Mouse (Mus musculus) adrenal gland, adult 8-10 months (tissue): ENCODE results near the gene Tnn. TPM values are rescaled to one million over a fixed set of nuclear protein-coding genes. Genes with fewer than 3 reads are reported as not detected.
A peak's percentile ranks its signal among the peaks of the same experiment; 100 is the strongest.

Experiments
- DNase-seq: peaks from one replicate; pipeline ENCODE4 v3.0.0; 2022
- total RNA-seq, 4 experiments: library from RNA; stranded (reverse); gene quantifications; 2 replicates each; pipeline ENCODE4 v1.2.4; 2022

Gene Tnn
- under 1 TPM; 0.24 to 0.46 (median 0.29) TPM for total RNA-seq

DNA sequence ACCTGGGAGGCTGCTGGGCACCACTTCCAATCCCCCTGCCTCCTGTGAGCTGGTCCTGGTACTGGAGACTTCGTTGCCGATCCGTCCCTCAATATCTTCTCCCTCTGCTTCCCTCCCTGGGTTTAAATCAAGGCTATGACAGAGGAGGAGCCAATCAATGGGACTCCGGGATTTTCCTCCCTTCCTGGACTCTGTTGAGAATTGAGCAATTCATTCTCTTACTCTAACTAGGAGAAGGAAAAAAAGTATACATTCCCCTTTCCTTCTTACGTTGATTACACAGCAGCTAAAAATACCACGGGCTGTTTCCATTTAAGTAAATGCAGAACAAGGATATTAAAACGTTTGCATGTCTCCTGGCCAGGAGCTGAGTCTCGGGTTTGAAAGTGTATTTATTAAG lies at the start of gene Tnn:
TSS of gene Tnn (minus strand) at position 101 of the 400 bp plus-strand sequence.
- DNase-seq, result no peak

DNA sequence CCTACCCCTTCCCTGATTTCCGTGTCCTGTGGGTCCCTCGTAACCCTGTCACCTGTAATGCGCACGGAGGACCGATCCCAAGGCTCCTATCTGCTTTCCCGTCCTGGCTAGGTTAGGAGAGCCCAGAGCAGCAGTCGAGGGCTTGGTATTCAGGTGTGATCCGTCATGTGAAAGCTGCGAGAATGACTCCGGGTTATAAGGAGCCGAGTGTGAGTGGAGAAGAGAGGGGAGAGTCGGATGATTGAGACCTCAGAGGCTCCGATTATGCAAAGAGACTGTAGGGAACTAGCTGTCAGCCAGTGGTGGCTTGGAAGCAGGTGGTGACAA lies 41.9 kb upstream of the Tnn start:
- no peak for DNase-seq

DNA sequence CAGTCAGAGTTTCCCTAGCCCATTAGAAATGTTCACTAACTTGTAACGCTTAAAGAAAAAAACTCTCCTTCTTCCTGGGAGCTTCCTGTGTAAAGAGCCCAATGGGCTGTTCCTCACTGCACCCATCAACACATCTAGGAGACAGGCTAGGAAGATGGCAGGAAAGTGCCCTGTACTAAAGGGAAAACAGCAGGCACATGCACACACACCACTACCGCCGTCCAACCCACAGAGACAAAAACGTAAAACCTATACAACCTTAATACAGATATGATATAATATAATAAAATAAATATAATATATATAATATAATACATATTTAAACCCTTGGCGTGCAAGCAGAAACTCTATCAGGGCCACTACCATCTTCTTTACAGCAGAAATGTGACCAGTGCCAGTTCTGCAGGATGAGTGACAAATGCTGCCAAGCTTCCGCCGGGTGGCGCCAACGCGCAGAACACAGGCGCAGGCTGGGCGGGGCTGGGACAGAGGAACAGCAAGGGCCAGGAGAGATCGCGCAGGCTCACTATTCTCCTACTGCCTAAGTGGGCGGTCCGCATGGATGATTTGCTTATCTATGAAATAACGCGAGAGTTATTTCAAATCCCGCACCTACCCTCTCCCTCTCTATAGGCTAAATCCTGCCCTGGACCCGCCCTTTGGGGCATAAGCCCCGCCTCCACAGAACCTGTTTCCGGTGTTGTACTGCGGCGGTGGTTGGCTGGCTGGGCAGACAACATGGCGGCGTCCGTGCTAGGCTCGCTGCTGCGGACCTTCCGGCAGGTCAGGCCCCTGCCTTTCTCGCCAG lies 41.4 kb upstream of the Tnn start, which contains the start of gene Mrps14:
TSS of gene Mrps14 (plus strand) at position 687 of the 808 bp plus-strand sequence.
- DNase-seq, result peak; percentile 98

DNA sequence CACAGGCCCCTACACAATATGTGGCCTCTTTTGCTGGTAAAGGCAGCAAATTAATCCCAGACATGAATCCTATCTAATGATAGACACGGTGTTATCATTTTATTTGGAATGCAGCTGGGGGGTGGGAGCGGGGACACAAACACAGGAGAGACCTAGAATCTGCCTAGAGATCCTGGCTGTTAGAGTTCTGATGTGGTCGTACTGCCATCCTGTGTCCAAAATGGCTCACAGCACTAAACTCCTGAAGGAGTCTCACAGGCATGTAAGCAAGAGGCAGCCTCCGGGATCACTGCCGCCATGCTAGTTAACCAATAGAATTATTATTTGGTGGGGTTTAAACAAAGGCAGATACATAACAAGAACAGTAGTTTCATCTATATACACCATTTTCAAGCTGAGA lies 31.1 kb upstream of the Tnn start:
- no peak for DNase-seq

DNA sequence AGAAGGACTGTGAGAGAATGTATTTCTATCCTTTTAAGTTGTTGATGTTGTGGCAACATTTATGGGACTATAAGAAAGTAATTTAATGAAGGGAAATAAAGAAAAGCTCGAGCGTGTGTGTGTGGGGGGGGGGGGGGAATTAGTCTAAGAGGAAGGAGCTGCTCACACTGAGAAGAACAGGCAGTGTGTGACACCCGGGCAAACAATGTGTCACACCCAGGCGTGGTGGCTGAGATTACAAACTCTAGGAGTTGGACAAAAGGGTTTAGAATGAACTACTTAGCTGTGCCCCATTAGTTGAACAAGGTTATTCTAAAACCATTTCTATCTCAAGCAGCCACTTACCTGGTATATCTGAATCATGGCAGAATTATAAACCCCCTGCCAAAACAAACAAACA lies 27.8 kb upstream of the Tnn start:
- no peak for DNase-seq

DNA sequence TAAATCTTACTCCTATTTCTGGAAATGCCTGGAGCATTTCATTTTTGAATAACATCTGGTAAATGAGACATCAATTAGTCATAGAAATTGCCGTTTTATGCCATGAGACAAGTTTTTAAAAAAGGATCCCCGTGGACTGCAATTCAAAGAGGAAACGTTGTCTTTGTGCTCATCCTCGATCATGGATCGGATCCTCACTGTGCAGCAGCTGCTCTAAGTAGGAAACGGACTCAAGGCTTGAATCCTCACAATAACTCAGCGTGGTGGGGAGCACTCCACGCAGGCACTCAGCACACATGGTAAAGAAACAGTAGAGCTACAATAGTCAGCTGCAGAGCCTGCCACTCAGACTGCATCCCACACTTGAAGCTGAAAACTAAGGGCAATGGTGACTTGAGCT lies 23.5 kb upstream of the Tnn start:
- DNase-seq, result no peak

DNA sequence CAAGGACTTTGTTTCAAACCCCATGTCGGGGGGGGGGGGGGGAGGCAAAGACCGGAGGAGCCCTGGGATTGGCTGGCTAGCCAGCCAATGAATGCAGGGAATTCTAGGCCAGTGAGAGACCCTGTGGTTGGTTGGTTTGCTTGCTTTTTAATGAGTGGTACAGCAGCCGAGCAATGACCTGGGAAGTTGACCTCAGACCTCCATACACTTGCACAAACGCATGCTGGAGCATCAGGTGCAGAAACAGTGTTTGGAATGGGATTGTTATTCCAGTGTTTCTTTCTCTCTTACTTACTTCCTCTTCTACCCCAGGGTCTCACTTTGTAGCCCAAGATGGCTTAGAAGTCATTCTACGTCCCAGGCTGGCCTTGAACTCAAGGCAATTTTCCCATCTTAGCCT lies 13.2 kb upstream of the Tnn start:
- DNase-seq, result no peak

DNA sequence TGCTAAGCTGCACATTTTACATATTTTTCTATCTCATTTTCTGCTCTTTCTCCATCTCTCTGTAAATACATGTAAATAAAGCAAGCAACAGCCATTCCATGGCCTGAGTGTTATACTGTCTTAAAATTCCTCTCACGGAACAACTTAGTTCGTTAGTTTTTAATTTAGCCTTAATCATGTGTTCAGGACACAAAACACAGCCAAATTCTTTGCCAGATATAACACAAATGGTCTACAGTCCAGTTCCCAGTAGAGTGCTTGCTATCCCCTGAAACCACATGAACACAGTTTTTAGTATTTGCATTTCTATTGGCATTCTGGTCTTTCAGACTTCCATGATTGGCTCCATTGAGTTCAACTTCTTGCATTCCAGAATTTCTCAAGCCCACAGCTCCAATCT lies 4.8 kb upstream of the Tnn start:
- DNase-seq, result no peak

DNA sequence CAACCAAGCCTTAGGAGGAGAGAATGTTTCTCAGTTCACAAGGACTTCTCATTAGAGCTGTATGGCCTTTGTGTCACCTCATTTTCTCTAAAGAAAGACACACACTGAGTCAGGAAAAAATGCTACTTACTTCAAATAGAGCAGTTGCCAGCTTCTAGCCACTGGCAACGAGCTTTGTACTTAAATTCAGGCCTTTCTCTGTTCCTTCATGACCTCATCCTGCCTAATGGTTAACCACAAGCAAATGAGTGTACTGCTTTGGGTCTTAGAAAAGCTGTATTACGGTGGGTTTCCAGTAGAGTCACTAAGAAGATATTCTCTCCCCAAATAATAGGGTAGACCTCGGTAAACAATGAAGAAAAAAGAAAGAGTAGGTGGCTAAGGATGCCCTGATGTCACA lies 2.7 kb downstream of the Tnn start:
- DNase-seq, result no peak

DNA sequence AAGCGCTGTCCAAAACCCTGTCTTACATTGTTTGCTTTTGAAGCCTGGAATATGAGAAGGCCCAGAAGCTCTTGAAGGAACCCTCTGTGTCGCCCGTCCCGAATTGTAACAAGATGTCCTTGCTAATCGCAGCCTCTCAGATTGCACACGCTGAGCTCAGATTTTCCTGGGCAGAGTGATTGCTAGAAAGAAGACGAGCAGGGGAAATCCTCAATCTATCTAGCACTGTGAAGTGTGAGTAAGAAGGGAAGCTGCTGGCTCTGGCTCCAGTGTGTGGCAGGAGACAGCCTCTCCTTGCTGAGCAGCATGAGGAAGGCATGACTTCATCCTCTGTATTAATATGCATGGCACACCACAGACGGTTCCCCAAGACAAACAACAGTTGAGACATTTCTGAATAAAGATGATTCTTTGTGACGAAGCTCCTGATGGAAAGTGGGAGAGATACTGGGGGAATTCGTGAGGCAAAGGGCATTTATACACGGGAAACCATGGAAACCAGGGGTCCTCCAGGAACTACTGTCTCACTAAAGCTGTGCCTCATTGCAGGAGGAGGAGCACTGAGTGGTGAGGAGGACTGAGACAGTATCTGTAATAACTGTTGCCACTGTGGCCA lies 4.0 kb downstream of the Tnn start:
- DNase-seq, result no peak

DNA sequence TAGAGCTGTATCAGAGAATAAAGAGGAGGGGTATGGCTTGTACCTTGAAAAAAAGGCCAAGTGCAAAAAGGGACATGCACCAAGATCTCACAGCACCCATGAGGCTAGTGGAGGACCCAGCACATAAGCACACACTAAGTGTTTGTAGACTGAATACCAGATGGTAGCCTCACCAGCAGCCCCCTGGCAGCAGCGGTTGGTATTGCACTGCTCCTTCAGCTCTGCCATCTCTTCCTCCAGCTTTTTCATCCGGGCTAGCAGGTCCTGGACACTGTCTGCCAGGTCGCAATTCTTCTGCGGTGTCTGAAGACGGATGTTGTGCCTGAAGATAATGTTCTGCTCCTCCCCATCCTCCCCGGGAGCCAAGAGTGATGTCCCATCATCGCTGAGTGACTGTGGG lies 6.1 kb downstream of the Tnn start:
- DNase-seq, result no peak

DNA sequence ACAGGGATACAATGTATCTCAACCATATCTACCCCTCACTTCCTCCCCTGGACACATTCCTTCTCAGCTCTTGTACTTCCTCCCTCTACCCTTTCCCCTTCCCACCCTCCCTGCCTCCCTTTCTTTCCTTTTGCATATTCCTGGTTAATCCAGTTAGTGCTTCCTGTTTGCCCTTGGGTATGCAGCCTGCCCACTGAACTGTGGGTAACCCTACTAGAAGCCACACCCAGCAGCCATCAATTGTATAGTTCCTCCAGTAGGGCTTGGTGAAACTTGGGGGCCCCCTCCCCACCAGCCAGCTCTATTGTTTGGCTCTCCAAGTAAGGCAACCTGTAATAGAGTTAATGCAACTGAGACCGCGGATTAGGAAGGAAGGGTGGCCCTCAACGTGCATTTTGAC lies 7.8 kb downstream of the Tnn start:
- no peak for DNase-seq

DNA sequence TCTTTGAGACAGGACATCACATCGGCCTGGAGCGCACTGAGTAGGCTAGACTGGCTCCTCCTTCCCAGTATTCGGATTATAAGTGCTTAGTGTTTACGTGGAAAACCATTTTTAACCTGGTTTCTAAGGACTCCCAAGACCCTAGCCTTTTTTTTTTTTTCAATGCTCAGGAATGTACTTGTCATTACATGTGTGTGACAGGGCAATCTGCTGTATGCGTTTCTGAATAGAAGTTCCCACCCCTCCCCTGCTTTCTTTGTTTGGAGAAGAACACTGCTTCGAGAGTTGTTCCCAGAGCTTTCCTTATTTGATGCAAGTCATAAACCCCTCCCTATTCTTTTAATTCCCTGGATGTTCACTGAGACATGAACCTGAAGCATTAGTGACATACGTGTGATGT lies 9.0 kb downstream of the Tnn start:
- no peak for DNase-seq

DNA sequence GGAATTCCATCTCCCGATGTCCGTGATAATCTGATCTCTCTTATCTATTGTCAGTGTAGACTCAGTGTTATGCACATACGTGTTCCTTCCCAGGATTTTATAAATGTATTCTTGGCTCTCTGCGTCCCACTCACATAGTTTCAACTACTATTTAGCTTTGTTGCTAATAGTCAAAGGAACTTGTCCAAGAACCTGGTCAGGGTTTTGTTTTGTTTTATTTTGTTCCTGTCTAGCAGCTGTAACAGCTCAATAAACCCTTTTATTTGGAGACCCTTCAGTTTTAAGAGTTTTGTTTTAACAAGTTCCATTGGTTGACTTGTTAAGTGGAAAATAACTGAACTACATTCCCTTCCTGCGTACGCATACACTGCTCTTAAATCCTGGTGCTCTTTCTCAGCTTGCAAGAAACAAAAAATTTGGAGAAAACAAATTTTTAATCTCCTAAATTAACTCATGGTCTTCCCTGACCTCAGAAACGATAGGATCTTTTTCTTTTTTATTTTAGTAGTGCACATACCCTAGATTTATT lies 17.0 kb downstream of the Tnn start:
- no peak for DNase-seq

DNA sequence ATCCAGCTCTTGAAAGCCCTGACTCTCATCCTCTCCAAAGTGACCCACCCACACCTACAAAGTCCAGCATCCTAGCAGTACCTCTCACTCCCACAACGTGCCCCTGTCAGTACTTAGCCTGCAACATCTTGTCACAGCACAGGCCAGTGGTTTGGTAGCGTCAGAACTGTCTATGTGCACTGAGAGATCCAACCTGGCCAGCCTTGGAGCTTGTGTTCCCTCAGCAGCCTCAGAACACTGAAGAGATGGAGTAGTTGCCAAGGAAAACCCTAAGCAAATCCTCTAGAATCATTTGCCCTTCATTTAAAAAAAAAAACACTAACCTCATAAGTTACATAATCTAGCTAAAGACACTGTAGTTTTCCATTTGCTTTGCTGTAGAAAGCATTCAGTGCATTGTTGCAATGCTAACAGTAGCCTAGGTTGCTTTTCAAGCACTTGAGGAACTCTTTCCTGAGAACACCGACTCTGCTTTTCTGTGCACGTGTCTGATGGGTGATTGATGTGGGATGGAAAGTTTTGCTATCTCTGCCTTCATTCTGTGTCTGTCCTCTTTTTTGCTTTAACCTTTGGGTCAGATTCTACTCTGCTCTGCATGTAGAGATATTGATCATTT lies 19.8 kb downstream of the Tnn start:
- no peak for DNase-seq

DNA sequence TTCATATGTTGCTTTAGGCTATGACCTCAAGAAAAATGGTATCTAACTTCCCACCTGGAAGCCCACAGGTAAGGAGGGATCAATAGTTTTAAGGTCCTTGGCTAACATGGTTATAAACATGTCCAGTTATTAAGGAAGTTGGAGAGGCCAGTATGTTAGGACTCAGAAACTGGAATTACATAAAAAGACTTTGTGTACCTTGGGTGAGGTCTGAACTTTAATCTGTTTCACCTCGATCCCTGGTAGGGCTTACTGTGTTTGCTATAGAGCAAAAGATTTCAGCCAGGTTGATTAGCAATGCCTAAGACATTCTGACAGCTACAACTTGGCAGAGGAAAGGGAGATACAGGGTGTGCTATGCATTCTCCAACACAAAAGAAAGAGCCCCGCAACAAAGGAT lies 29.4 kb downstream of the Tnn start:
- no peak for DNase-seq

DNA sequence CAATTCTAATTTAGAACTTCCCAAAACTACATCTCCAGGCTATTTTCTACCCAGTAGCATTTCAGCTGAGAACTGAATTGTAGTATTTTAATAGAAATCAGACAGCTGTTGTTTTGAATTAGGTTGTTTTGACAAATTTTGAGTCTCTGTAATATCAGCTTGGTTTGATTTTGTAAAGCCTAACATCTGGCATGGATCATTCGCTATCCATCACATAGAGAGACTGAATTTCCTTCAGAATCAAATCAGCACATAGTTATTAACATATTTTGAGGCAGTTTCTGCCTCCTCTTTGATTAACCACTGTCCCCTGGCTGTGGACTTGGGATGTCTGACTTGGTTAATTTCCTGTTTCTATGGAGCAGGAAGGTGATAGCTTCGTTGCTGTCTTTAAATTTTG lies 44.8 kb downstream of the Tnn start:
- DNase-seq, result no peak

DNA sequence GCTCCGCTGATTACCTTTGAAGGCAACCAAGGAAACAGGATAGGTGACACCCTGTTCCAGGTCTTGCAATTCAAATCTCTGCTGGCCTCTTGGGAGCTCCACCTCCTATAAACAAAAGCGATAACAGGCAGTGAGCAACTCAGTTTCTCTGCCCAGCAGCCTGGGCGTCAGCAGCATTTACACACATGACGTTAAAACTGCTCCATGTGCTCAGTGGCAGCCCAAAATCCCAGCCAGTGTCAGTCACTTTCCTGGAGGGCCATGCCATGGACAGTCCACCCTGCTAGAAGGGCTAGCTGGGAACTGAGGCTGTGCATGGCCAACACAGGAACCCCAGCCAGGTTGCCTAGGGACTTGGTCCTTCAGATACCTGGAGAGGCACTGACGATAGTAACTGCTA lies 48.0 kb downstream of the Tnn start:
- DNase-seq, result no peak

DNA sequence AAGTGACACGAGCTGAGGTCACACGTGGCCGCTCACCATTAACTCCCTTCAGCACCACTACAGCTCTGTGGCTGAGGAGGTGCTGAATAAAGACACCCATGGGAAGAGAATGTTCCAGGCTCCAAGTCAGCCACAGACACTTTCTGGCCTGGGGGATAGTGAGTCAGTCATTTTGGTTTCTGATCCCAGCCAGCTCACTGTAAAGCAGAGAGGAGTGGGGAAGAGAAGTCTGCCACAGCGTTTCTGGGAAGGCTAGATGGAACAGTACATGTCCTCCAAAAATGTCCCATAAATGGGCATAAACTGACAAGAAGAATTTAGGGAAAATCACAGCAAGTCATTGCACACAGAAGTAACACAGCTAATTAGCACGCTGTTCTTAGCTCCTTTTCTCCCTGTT lies 52.4 kb downstream of the Tnn start:
- DNase-seq, result no peak

DNA sequence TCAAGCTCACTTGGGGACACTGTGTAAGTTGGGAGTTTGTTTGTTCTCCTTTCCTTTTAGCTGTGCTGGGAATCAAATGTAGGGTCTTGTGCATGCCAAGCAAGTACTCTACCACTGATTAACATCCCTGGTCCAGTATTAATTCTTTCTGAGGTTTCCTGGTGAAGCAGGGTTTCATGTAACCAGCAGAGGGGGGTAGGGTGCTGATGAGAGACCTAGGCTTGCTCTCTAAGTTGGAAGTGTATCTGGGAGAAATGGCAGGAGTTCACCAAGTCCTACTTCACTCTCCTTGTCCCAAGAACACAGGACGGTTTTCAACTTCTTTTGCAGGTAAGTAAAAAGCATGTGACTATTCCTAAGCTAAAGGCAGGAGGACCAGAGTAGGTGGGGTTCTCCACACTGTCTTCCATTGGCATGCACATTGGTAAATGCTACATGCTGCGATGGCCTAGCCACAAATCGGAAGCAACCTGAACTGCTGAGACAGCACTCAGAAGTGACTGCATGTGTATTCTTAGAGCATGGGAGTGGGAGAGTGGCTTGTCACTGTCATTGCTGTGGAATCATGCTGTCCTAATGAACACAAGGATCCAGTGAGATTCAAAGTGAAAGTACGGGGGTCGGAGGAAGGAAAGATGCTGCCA lies 53.6 kb downstream of the Tnn start:
- no peak for DNase-seq

DNA sequence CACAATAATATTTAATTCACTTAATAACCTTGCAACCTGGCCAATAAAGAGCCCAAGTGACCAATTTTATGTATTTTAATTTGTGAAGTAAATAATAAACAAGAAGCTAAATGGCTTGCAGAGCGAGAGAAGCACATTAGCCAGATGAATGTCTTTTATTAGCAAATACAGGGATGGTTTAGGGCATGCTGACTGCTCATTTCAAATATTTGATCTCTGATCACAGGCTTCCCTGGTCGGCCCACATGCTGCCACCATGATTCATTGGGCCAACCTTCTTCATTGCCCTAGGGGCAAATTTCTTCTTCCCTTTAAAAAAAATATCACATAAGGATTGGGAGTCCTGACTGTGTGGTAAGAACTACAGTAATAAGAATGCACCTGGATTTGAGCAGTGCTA lies 66.7 kb downstream of the Tnn start:
- DNase-seq, result no peak

DNA sequence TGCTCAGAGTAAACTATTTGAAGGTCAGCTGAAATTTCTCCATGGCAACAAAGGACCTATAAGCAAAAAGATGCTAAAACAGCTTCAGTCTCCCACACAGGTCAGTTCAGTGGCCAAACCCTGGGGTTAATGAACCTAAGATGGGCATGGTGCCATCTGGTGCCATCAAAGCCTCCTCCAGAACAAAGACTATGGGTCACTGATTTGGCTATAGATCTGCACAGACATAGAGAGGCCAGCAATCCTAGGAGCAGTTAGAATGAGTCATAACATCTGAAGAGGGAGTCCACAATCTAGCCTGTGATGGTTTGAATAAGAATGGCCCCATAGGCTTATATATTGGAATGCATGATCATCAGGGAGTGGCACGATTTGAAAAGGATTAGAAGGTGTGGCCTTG lies 69.1 kb downstream of the Tnn start:
- no peak for DNase-seq

DNA sequence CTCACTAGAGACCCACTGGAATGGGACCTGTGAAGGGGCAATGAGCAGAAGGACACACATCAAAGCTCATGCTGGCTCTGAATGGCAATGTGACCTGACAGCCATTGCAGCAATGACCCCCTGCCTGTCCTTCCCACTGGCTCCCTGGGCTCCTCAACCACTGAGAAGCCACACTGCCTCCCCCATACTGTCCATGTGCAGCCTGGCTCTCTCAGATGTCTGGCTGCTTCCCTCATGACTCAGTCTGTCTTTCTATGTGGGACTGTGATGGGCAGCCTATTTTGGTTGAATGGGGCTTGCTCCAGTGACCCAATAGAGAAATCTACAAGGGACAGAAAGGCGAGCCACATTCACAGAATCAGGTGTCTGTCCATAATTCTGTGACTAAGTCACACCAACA lies 70.7 kb downstream of the Tnn start:
- DNase-seq, result no peak
